Mouse (Mus musculus) spleen, adult 12 weeks (tissue): Measurements from ENCODE around the gene Rin3.

Experiments used
- DNase-seq: peaks from one replicate; pipeline ENCODE4 v3.0.0; 2022; ENCODE audit warnings: low spot score

The Rin3 gene

GRCm38 (mm10) chr12:102422623-102423320, 139.9 kb downstream of the Rin3 start:
- DNase-seq: no peak

DNA sequence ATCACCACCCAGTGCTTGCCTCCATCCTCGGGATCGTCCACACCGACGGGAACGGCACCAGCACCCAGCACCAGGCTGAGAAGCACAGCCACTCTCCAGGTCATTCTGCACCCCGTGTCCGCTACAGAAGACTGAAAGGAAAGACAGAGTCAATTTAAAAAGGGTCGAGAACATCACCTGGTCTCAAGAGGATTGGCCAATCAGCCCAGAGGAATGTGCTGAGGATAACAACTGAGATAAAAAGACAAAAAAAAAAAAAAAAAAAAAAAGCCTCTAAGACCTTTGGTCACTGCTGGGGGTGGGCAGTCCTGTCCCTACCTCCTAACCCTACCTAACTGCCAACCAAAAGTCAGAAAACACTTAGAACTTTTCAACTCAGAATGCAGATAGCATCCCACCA, 140.8 kb downstream of the Rin3 start:
- DNase-seq: no peak

DNA sequence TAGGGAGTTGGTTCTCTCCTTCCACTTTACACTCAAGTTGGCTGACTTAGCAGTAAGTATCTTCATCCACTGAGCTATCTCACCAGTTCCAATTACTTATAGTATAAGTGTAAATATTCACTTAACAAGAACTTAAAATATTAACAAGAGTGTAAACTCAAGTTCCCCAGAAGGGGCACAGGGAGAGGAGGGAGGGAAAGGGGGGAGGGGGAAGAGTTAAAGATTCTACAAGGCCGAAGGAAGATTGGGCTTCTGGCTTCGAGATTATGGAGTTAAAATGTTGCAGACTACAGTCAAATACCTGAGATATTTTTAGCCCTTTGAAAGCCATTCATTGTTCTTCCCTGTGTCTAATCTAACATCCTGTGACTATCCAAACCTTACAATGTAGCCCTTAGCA, 141.6 kb downstream of the Rin3 start:
- no peak for DNase-seq

- no peak for DNase-seq
These were observed 142.3 kb downstream of the Rin3 start for GRCm38 (mm10) chr12:102425048-102425578.

- no peak for DNase-seq
These were observed 143.4 kb downstream of the Rin3 start for GRCm38 (mm10) chr12:102426285-102426684.

DNA sequence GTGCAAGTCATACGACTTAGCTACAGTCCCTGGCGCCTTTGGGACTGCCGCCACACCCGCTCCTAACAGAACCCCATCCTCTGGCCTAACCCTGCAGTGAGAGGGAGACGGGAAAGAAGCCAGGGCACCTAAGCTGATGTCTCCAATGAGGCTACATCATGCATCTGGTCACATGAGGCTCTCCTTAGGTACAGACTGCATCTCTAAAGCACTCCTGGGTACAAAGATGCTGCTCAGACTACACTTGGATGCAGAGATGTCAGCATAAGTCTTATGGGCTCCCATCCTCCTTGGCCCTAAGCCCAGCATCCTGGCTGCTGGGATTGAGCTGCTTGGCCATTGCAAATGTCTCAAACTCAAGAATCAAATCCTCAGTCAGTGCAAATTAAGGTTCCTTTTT, 146.8 kb downstream of the Rin3 start:
- no peak for DNase-seq

DNA sequence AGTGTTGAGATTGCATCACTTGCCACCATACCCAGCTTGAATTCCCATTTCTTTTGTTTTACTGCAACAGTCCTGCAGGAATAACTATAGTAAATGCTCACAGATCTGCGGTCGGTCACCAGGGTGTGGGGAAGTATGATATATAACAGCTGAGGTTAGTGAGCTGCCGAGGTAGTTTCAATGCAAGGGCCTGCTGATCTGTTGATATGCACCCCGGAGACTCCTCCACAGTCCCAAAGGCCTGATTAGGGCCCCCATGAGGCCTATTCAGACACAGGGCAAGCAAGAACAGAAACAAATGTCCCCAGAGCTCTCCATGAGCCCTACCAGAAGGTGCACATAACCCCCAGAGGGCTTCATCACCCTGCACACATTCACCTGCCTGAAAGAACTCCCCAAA, 147.4 kb downstream of the Rin3 start:
- no peak for DNase-seq

DNA sequence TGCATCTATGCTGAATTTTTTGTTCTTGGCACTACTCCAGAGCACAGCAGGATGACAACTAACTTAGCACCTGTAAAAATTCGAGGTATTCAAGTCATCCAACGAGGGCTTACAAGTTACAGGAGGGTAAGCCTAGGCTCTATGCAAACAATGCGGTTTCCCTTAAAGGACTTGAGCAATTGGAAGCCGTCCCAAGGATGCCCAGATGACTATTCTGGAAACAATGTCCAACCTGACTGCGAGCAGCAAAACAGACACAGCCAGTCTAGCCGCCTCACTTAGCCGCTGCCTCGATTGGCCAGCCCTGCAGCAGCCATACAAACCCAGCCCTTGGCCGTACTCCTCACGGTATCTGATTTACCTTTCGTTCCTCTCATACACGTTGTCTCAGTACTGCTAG, 149.4 kb downstream of the Rin3 start:
- no peak for DNase-seq

- no peak for DNase-seq
These were observed 151.3 kb downstream of the Rin3 start for GRCm38 (mm10) chr12:102434107-102434506.

- no peak for DNase-seq
These were observed 154.2 kb downstream of the Rin3 start for GRCm38 (mm10) chr12:102436939-102437526.

- no peak for DNase-seq
These were observed 155.1 kb downstream of the Rin3 start for GRCm38 (mm10) chr12:102437952-102438351.

GRCm38 (mm10) chr12:102438983-102439631, 156.3 kb downstream of the Rin3 start:
- no peak for DNase-seq

GRCm38 (mm10) chr12:102439632-102440023, 156.8 kb downstream of the Rin3 start, which contains the start of gene Lgmn:
Lgmn (minus strand) TSS chr12:102439813.
- peak; percentile 90 for DNase-seq
